Mouse (Mus musculus) heart, postnatal 0 days (tissue): ENCODE measurements at regions not wholly inside any gene's neighbourhood (a gene's known extent, or its start where the extent isn't known, plus 50 kb on each side); places are given as distances from the start of the nearest gene placed in this dataset.

Source experiments
- CTCF ChIP-seq: IDR thresholded peaks from 2 replicates; pipeline ENCODE4 v1.5.1; 2016; ENCODE audit warnings: antibody characterized with exemption, control low read depth, low read depth
- EP300 ChIP-seq: IDR thresholded peaks from 2 replicates; pipeline ENCODE4 v1.6.1; 2016; ENCODE audit warnings: antibody characterized with exemption, low read depth

DNA sequence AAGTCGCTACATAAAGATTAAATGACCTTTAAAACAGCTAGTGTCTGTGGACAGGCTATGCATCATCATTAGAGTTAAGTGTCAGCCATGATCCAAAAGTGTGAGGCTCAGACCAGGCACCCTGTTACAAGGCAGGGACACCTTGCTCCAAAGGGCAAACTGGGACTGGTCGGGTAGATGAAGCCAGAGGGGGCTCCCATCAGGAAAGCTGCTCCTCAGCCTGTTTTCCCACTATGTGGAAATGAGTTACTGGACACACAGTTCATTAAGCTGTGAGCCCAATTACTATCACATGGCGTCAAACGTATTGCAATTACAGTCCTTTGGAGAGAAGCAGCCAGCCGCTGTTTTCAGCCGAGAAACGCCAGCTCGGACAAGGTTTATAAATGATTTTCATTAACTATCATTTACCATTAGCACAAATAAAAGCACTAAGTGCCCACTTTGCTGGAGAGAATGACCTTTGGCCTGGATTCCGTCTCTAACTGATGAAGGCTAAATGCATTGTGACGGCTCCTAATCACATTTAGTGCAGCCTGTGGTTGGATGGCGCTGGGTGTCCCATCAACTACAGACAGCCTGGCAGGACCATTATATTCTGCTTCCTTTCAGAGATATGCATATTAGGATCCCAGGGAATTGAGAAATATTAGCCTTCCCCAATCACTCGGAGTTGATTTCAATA lies 203.5 kb upstream of the Azi2 start:
- TF ChIP-seq EP300, result no peak
- no peak for TF ChIP-seq CTCF
